Mouse (Mus musculus) ovary, adult 18-20 months (tissue): ENCODE data around the gene Rnf181.

Source experiments
- DNase-seq: peaks from one replicate; pipeline ENCODE4 v3.0.0; 2022; ENCODE audit warnings: low spot score, mixed read lengths

Rnf181 gene

GRCm38 (mm10) chr6:72359891-72360598 lies 6.7 kb downstream of the Rnf181 start:
- no peak for DNase-seq

- no peak for DNase-seq
Observed at GRCm38 (mm10) chr6:72359343-72359742, 7.4 kb downstream of the Rnf181 start.

- DNase-seq, result no peak
Observed at GRCm38 (mm10) chr6:72358086-72358764, 8.5 kb downstream of the Rnf181 start.

GRCm38 (mm10) chr6:72357164-72358079 lies 9.3 kb downstream of the Rnf181 start:
- no peak for DNase-seq

GRCm38 (mm10) chr6:72356001-72356532 lies 10.7 kb downstream of the Rnf181 start:
- no peak for DNase-seq

GRCm38 (mm10) chr6:72355066-72355911 lies 11.5 kb downstream of the Rnf181 start, which contains the start of gene Tmem150a:
Gene Tmem150a, plus strand, starts transcription at chr6:72355447.
- DNase-seq, result peak; percentile 75

- no peak for DNase-seq
Observed at GRCm38 (mm10) chr6:72354025-72354424, 12.7 kb downstream of the Rnf181 start.

- DNase-seq, result no peak
Observed at GRCm38 (mm10) chr6:72352636-72353405, 13.9 kb downstream of the Rnf181 start.

- no peak for DNase-seq
Observed at GRCm38 (mm10) chr6:72350214-72350613, 16.5 kb downstream of the Rnf181 start.

GRCm38 (mm10) chr6:72348411-72348810 lies 18.3 kb downstream of the Rnf181 start:
- no peak for DNase-seq

GRCm38 (mm10) chr6:72347166-72347941 lies 19.4 kb downstream of the Rnf181 start, which contains the start of gene 0610030E20Rik:
Gene 0610030E20Rik, plus strand, starts transcription at chr6:72347317.
- no peak for DNase-seq

GRCm38 (mm10) chr6:72346261-72346660 lies 20.5 kb downstream of the Rnf181 start:
- DNase-seq, result no peak

- DNase-seq, result no peak
Observed at GRCm38 (mm10) chr6:72345633-72346032, 21.1 kb downstream of the Rnf181 start.

GRCm38 (mm10) chr6:72345074-72345567 lies 21.6 kb downstream of the Rnf181 start, which contains the start of gene Usp39:
Gene Usp39, minus strand, starts transcription at chr6:72345184.
- peak; percentile 87 for DNase-seq

GRCm38 (mm10) chr6:72344396-72345073 lies 22.2 kb downstream of the Rnf181 start:
- no peak for DNase-seq

- DNase-seq, result no peak
Observed at GRCm38 (mm10) chr6:72340481-72340880, 26.3 kb downstream of the Rnf181 start.

- DNase-seq, result no peak
Observed at GRCm38 (mm10) chr6:72333111-72333510, 33.6 kb downstream of the Rnf181 start.

GRCm38 (mm10) chr6:72330133-72330532 lies 36.6 kb downstream of the Rnf181 start:
- no peak for DNase-seq

- DNase-seq, result no peak
Observed at GRCm38 (mm10) chr6:72329019-72329418, 37.7 kb downstream of the Rnf181 start.
